Comparison of ENCODE assay signal across 25 mouse cellular contexts in genomic region chr13:59817352-59817751, GRCm38 (mm10). TPM values are rescaled to one million over a fixed set of nuclear protein-coding genes. Genes with fewer than 3 reads are reported as not detected.
"Had no signal": no experiment of that assay in that cellular context is flagged by ENCODE, and none has a peak within 500 bp of the region (broad histone marks: within the 10 kb centered on the region; RNA-seq: fewer than 3 reads in every experiment).

No protein-coding gene starts in this region.

- H3K4me2 ChIP-seq: kidney, embryonic 15.5 days; limb, embryonic 13.5 days; lung, embryonic 14.5 days; midbrain, embryonic 12.5 days; midbrain, embryonic 15.5 days; neural tube, embryonic 12.5 days; neural tube, embryonic 15.5 days; stomach, embryonic 15.5 days had no signal

- DNase-seq: kidney, adult 11 months; kidney, adult 8-10 months; kidney, postnatal 10 days; kidney, postnatal 36 days; layer of hippocampus, adult 9-11 months; lung, embryonic 14.5 days; right cerebral cortex, adult 18-20 months; right cerebral cortex, postnatal 25 days; spleen, adult 18-20 months; thymus, postnatal 36 days had no signal

- H3K27ac ChIP-seq: kidney, embryonic 15.5 days; limb, embryonic 10.5 days; limb, embryonic 13.5 days; midbrain, embryonic 12.5 days; midbrain, embryonic 15.5 days; neural tube, embryonic 12.5 days; neural tube, embryonic 15.5 days; stomach, embryonic 15.5 days had no signal

- H3K27me3 ChIP-seq: kidney, embryonic 15.5 days; limb, embryonic 13.5 days; midbrain, embryonic 12.5 days; midbrain, embryonic 15.5 days; neural tube, embryonic 12.5 days; neural tube, embryonic 15.5 days; stomach, embryonic 15.5 days had no signal

- ATAC-seq: inflammation-experienced regulatory T-cells, adult 6 months; lung, postnatal 0 days; midbrain, embryonic 15.5 days had no signal

- H3K4me3 ChIP-seq: kidney, embryonic 15.5 days; limb, embryonic 10.5 days; limb, embryonic 13.5 days; midbrain, embryonic 12.5 days; midbrain, embryonic 15.5 days; neural tube, embryonic 12.5 days; neural tube, embryonic 15.5 days; stomach, embryonic 15.5 days had no signal

- H3K9me3 ChIP-seq: kidney, embryonic 15.5 days; limb, embryonic 10.5 days; limb, embryonic 13.5 days; midbrain, embryonic 12.5 days; midbrain, embryonic 15.5 days; neural tube, embryonic 12.5 days; neural tube, embryonic 15.5 days; stomach, embryonic 15.5 days had no signal

- H3K9ac ChIP-seq: kidney, embryonic 15.5 days; limb, embryonic 13.5 days; lung, embryonic 14.5 days; midbrain, embryonic 12.5 days; midbrain, embryonic 15.5 days; neural tube, embryonic 12.5 days; neural tube, embryonic 15.5 days; stomach, embryonic 15.5 days had no signal

RNA-seq across cellular contexts. Expression of gene Gm49354, which starts 35.3 kb away (rescaled TPM):
- total RNA-seq: layer of hippocampus, postnatal 25 days; left cerebral cortex, adult 18-20 months; left cerebral cortex, postnatal 25 days; liver, adult 2 months had no signal
- polyA plus RNA-seq: inflammation-experienced regulatory T-cells, adult 6 months; kidney, embryonic 15.5 days; limb, embryonic 10.5 days; limb, embryonic 13.5 days; liver, adult 2 months; lung, embryonic 14.5 days; lung, postnatal 0 days; midbrain, embryonic 12.5 days; midbrain, embryonic 15.5 days; neural tube, embryonic 12.5 days; neural tube, embryonic 15.5 days; stomach, embryonic 15.5 days; urinary bladder, adult 2 months had no signal
